Mouse (Mus musculus) erythroblast, embryonic 14.5 days (primary cell): ENCODE data around the gene Gm10778.

Source experiments
- GATA1 ChIP-seq: IDR thresholded peaks from 2 replicates; pipeline ENCODE4 v1.6.1; 2012; ENCODE audit warnings: low read length, inconsistent platforms, mixed read lengths
- TAL1 ChIP-seq: IDR thresholded peaks from 3 replicates; pipeline ENCODE4 v1.6.1; 2012; ENCODE audit warnings: low read length, inconsistent platforms, mixed read lengths

GRCm38 (mm10) chr10:81645391-81645790 is 3.5 kb upstream of the Gm10778 start:
- TF ChIP-seq GATA1, result no peak
- no peak for TF ChIP-seq TAL1
